In genomic region chr14:55557003-55557402, GRCm38 (mm10) we compare ENCODE assay signal across 9 mouse cellular contexts. TPM values are rescaled to one million over a fixed set of nuclear protein-coding genes. Genes with fewer than 3 reads are reported as not detected.
DNase-seq lines count a peak whose midpoint lies in the region; ATAC-seq and TF ChIP-seq lines count a peak whose summit lies in the region.
"Had no signal": no experiment of that assay in that cellular context is flagged by ENCODE, and none has a peak within 500 bp of the region (broad histone marks: within the 10 kb centered on the region; RNA-seq: fewer than 3 reads in every experiment).

No protein-coding gene starts in this region.

- H3K9ac ChIP-seq in lung, postnatal 0 days (replicated peaks; ENCODE audit: low read depth) = no peak overlapping the region
- H3K9ac ChIP-seq: heart, embryonic 13.5 days had no signal

- H3K79me3 ChIP-seq in C2C12 (ENCODE audit: low read depth) = no peaks in the 10 kb centered on the region

- H3K27me3 ChIP-seq in C2C12 (ENCODE audit: control insufficient read depth, insufficient read depth, insufficient read length) = no peaks in the 10 kb centered on the region
- H3K27me3 ChIP-seq in lung, postnatal 0 days (replicated peaks; ENCODE audit: insufficient read depth, low read length) = no peaks in the 10 kb centered on the region
- H3K27me3 ChIP-seq: heart, embryonic 13.5 days had no signal

- H3ac ChIP-seq in C2C12 (ENCODE audit: control insufficient read depth, insufficient read length, low read depth) = no peak overlapping the region

- DNase-seq in Muller cell, postnatal 12 days (ENCODE audit: inconsistent ontology term) = peak; percentile 60
- DNase-seq in cerebellum, postnatal 10 days = peak; percentile 93 to 95
- DNase-seq in heart, postnatal 10 days = peak; percentile 84 to 94
- DNase-seq in layer of hippocampus, adult 2 months (ENCODE audit: low spot score in 2 of 2) = peak; percentile 69 to 80
- DNase-seq in lung, postnatal 0 days (ENCODE audit: low spot score) = peak; percentile 95
- peak; percentile 50 for DNase-seq in right cerebral cortex, postnatal 25 days
- peak; percentile 86 for DNase-seq in urinary bladder, postnatal 25 days (ENCODE audit: low spot score)

- no peaks in the 10 kb centered on the region for H3K36me3 ChIP-seq in C2C12 (ENCODE audit: control insufficient read depth, insufficient read depth)
- no peaks in the 10 kb centered on the region for H3K36me3 ChIP-seq in lung, postnatal 0 days (ENCODE audit: insufficient read depth, low read length)
- H3K36me3 ChIP-seq: heart, embryonic 13.5 days had no signal

- no peaks in the 10 kb centered on the region for H3K79me2 ChIP-seq in C2C12 (ENCODE audit: control insufficient read depth, insufficient read depth)

- TF ChIP-seq EP300 in lung, postnatal 0 days (IDR thresholded peaks at IDR 0.05) = peak; percentile 55

- no peak for ATAC-seq in lung, postnatal 0 days

- peak; percentile 58 for TF ChIP-seq CTCF in C2C12 (IDR thresholded peaks at IDR 0.05; ENCODE audit: control insufficient read depth, insufficient read depth, insufficient read length)
- peak; percentile 90 for TF ChIP-seq CTCF in layer of hippocampus, adult 2 months (conservative IDR thresholded peaks at IDR 0.05)
- TF ChIP-seq CTCF in lung, postnatal 0 days (IDR thresholded peaks at IDR 0.05) = peak; percentile 96

- intact Hi-C loops in heart, postnatal 10 days (cut with DNase I) = loop anchor here (1.0 kb wide), 1 partner anchor 60 kb away; no protein-coding TSS in a partner anchor

- WGBS in lung, postnatal 0 days = 20% methylated on average over 5 of the region's 5 CpGs

- peak overlapping the region; percentile 24; the same call in 1 of the 2 replicates for H3K27ac ChIP-seq in layer of hippocampus, adult 2 months
- peak overlapping the region; percentile 58 for H3K27ac ChIP-seq in lung, postnatal 0 days (ENCODE audit: low read length)
- H3K27ac ChIP-seq: heart, embryonic 13.5 days had no signal

- no peaks in the 10 kb centered on the region for H3K9me3 ChIP-seq in lung, postnatal 0 days (ENCODE audit: low read length)
- H3K9me3 ChIP-seq: heart, embryonic 13.5 days had no signal

- H3K4me1 ChIP-seq in lung, postnatal 0 days (ENCODE audit: insufficient read depth, low read depth, low read length) = peaks cover 7% of the 10 kb centered on the region; the same call in 1 of the 2 replicates

- no peak overlapping the region for H3K4me3 ChIP-seq in C2C12 (ENCODE audit: insufficient read depth, poor library complexity, severe bottlenecking)
- H3K4me3 ChIP-seq in layer of hippocampus, adult 2 months = no peak overlapping the region
- no peak overlapping the region for H3K4me3 ChIP-seq in lung, postnatal 0 days (ENCODE audit: low read depth, low read length)
- H3K4me3 ChIP-seq: heart, embryonic 13.5 days had no signal

- H3K4me2 ChIP-seq in lung, postnatal 0 days (replicated peaks; ENCODE audit: low read depth, low read length) = no peak overlapping the region
- H3K4me2 ChIP-seq: heart, embryonic 13.5 days had no signal

TF ChIP-seq in C2C12, 6 proteins besides CTCF, POLR2A, EP300 and RAD21:
- TF ChIP-seq MAX (IDR thresholded peaks at IDR 0.05) (peak; percentile 30), MYOG (IDR thresholded peaks at IDR 0.05; ENCODE audit: control insufficient read depth, extremely low read depth, insufficient read length) (no peak)

RNA-seq across cellular contexts. Expression of gene Dcaf11, which starts 2.8 kb away (rescaled TPM):
- 15.8 TPM for polyA plus RNA-seq in C2C12 (2012; fragmentation: generic; extraction: Trizol)
- total RNA-seq in heart, postnatal 10 days (2021) = 10 to 100 TPM; 86.3 to 87.5 TPM
- 10 to 100 TPM; 84.2 to 87.6 TPM for total RNA-seq in layer of hippocampus, adult 2 months (2021)
- 93.4 and 95.3 TPM in 2 replicates for polyA plus RNA-seq in lung, postnatal 0 days (2015; fragmentation: Nextera tagmentation; extraction: Ambion mirVana)

RNA-seq across cellular contexts. Expression of gene A730061H03Rik, which starts 3.2 kb away (rescaled TPM):
- polyA plus RNA-seq in C2C12 (2012; fragmentation: generic; extraction: Trizol) = 0.16 TPM
- under 1 TPM; 0.64 to 0.65 TPM for total RNA-seq in heart, postnatal 10 days (2021)
- under 1 TPM in 1 of 2 experiments, not detected in 1; 0.92 TPM for total RNA-seq in layer of hippocampus, adult 2 months (2021)
- 1.8 and 2.3 TPM in 2 replicates for polyA plus RNA-seq in lung, postnatal 0 days (2015; fragmentation: Nextera tagmentation; extraction: Ambion mirVana)

RNA-seq across cellular contexts. Expression of gene Pck2, which starts 16.9 kb away (rescaled TPM):
- polyA plus RNA-seq in C2C12 (2012; fragmentation: generic; extraction: Trizol) = 87.9 TPM
- total RNA-seq in heart, postnatal 10 days (2021) = 10 to 100 TPM; 23.3 to 24.1 TPM
- total RNA-seq in layer of hippocampus, adult 2 months (2021) = 10 to 100 TPM; 45.0 to 47.6 TPM
- 37.4 and 37.6 TPM in 2 replicates for polyA plus RNA-seq in lung, postnatal 0 days (2015; fragmentation: Nextera tagmentation; extraction: Ambion mirVana)

RNA-seq across cellular contexts. Expression of gene Fitm1, which starts 18.4 kb away (rescaled TPM):
- 0.40 TPM for polyA plus RNA-seq in C2C12 (2012; fragmentation: generic; extraction: Trizol)
- total RNA-seq in heart, postnatal 10 days (2021) = 100 to 1,000 TPM; 192 to 201 TPM
- total RNA-seq in layer of hippocampus, adult 2 months (2021) = not detected
- polyA plus RNA-seq in lung, postnatal 0 days (2015; fragmentation: Nextera tagmentation; extraction: Ambion mirVana) = 1.3 and 1.5 TPM in 2 replicates

RNA-seq across cellular contexts. Expression of gene Psme1, which starts 20.9 kb away (rescaled TPM):
- polyA plus RNA-seq in C2C12 (2012; fragmentation: generic; extraction: Trizol) = 63.7 TPM
- 100 to 1,000 TPM; 247 to 272 TPM for total RNA-seq in heart, postnatal 10 days (2021)
- total RNA-seq in layer of hippocampus, adult 2 months (2021) = 10 to 100 TPM; 55.5 to 61.2 TPM
- polyA plus RNA-seq in lung, postnatal 0 days (2015; fragmentation: Nextera tagmentation; extraction: Ambion mirVana) = 215 and 219 TPM in 2 replicates
